Mouse (Mus musculus): ENCODE measurements around the gene Mrps10.

The Mrps10 gene

GRCm38 (mm10) chr17:47368401-47369086 lies at the start of gene Mrps10:
TSS of gene Mrps10 (plus strand) at chr17:47368887.
- DNase-seq (ENCODE audit: low spot score in 2 of 2): peak; percentile 75 to 85

GRCm38 (mm10) chr17:47318972-47319625 lies 49.6 kb upstream of the Mrps10 start:
- no peak for DNase-seq (ENCODE audit: low spot score in 2 of 2)

- DNase-seq (ENCODE audit: low spot score in 2 of 2): no peak
Observed at GRCm38 (mm10) chr17:47319761-47320160, 48.9 kb upstream of the Mrps10 start.

GRCm38 (mm10) chr17:47322128-47322990 lies 46.3 kb upstream of the Mrps10 start:
- no peak for DNase-seq (ENCODE audit: low spot score in 2 of 2)

GRCm38 (mm10) chr17:47322991-47323295 lies 45.7 kb upstream of the Mrps10 start:
- no peak for DNase-seq (ENCODE audit: low spot score in 2 of 2)

- no peak for DNase-seq (ENCODE audit: low spot score in 2 of 2)
Observed at GRCm38 (mm10) chr17:47327559-47327958, 41.1 kb upstream of the Mrps10 start.

- DNase-seq (ENCODE audit: low spot score in 2 of 2): no peak
Observed at GRCm38 (mm10) chr17:47327969-47328368, 40.7 kb upstream of the Mrps10 start.

- no peak for DNase-seq (ENCODE audit: low spot score in 2 of 2)
Observed at GRCm38 (mm10) chr17:47328552-47329343, 39.9 kb upstream of the Mrps10 start.

GRCm38 (mm10) chr17:47330616-47331015 lies 38.1 kb upstream of the Mrps10 start:
- DNase-seq (ENCODE audit: low spot score in 2 of 2): no peak

- DNase-seq (ENCODE audit: low spot score in 2 of 2): peak; percentile 38 to 41
Observed at GRCm38 (mm10) chr17:47332001-47332611, 36.6 kb upstream of the Mrps10 start.

- peak in 1 of 2 experiments; percentile 18 for DNase-seq (ENCODE audit: low spot score in 2 of 2)
Observed at GRCm38 (mm10) chr17:47332664-47333063, 36.0 kb upstream of the Mrps10 start.

GRCm38 (mm10) chr17:47333409-47333808 lies 35.3 kb upstream of the Mrps10 start:
- no peak for DNase-seq (ENCODE audit: low spot score in 2 of 2)

- no peak for DNase-seq (ENCODE audit: low spot score in 2 of 2)
Observed at GRCm38 (mm10) chr17:47343121-47343520, 25.6 kb upstream of the Mrps10 start.

- no peak for DNase-seq (ENCODE audit: low spot score in 2 of 2)
Observed at GRCm38 (mm10) chr17:47349721-47350319, 18.9 kb upstream of the Mrps10 start.

- DNase-seq (ENCODE audit: low spot score in 2 of 2): no peak
Observed at GRCm38 (mm10) chr17:47359964-47360363, 8.7 kb upstream of the Mrps10 start.

- no peak for DNase-seq (ENCODE audit: low spot score in 2 of 2)
Observed at GRCm38 (mm10) chr17:47361343-47361742, 7.3 kb upstream of the Mrps10 start.

GRCm38 (mm10) chr17:47369087-47369443 lies 378 bp downstream of the Mrps10 start:
- DNase-seq (ENCODE audit: low spot score in 2 of 2): no peak

GRCm38 (mm10) chr17:47371451-47371850 lies 2.8 kb downstream of the Mrps10 start:
- peak; percentile 7 to 36 for DNase-seq (ENCODE audit: low spot score in 2 of 2)

GRCm38 (mm10) chr17:47373991-47374390 lies 5.3 kb downstream of the Mrps10 start:
- no peak for DNase-seq (ENCODE audit: low spot score in 2 of 2)

- DNase-seq (ENCODE audit: low spot score in 2 of 2): no peak
Observed at GRCm38 (mm10) chr17:47376779-47377280, 8.1 kb downstream of the Mrps10 start.

- DNase-seq (ENCODE audit: low spot score in 2 of 2): no peak
Observed at GRCm38 (mm10) chr17:47378133-47378532, 9.4 kb downstream of the Mrps10 start.

Measured in heart, adult 9 months (tissue).